Mouse (Mus musculus): ENCODE data around the gene Spa17. TPM values are rescaled to one million over a fixed set of nuclear protein-coding genes. Genes with fewer than 3 reads are reported as not detected.
A peak's percentile ranks its signal among the peaks of the same experiment; 100 is the strongest.

The Spa17 gene
- polyA plus RNA-seq, 1 experiment from 2014 or later: 2.2 TPM

- no peak overlapping the region for H3K4me3 ChIP-seq (ENCODE audit: low read depth, low read length)
- no peak overlapping the region for H3K9ac ChIP-seq (replicated peaks)
- H3K27me3 ChIP-seq (ENCODE audit: insufficient read depth, low read length): no peaks in the 10 kb centered on the region
- no peaks in the 10 kb centered on the region for H3K36me3 ChIP-seq (replicated peaks; ENCODE audit: insufficient read depth, low read length)
- H3K9me3 ChIP-seq (ENCODE audit: low read length): no peaks in the 10 kb centered on the region
- TF ChIP-seq EP300 (IDR thresholded peaks at IDR 0.05; ENCODE audit: low read depth) (no peak), CTCF (IDR thresholded peaks at IDR 0.05; ENCODE audit: low read depth) (no peak)
- H3K4me2 ChIP-seq (ENCODE audit: low read depth, low read length): no peak overlapping the region
- 78% methylated on average over 3 of the region's 3 CpGs for WGBS (ENCODE audit: insufficient replicate concordance)
- ATAC-seq: no peak
- no peak for DNase-seq
- no peak overlapping the region for H3K27ac ChIP-seq (ENCODE audit: low read depth)
- no peaks in the 10 kb centered on the region for H3K4me1 ChIP-seq (ENCODE audit: insufficient read depth)
These were observed 19.8 kb downstream of the Spa17 start for GRCm38 (mm10) chr9:37593690-37594089.

- ATAC-seq (no peak), DNase-seq (no peak)
- no peak overlapping the region for H3K9ac ChIP-seq (replicated peaks)
- 29% methylated on average over 6 of the region's 6 CpGs for WGBS (ENCODE audit: insufficient replicate concordance)
- no peaks in the 10 kb centered on the region for H3K9me3 ChIP-seq (ENCODE audit: low read length)
- no peaks in the 10 kb centered on the region for H3K27me3 ChIP-seq (ENCODE audit: insufficient read depth, low read length)
- H3K4me2 ChIP-seq (ENCODE audit: low read depth, low read length): no peak overlapping the region
- no peak overlapping the region for H3K27ac ChIP-seq (ENCODE audit: low read depth)
- TF ChIP-seq CTCF (IDR thresholded peaks at IDR 0.05; ENCODE audit: low read depth): no peak
- H3K4me1 ChIP-seq (ENCODE audit: insufficient read depth): no peaks in the 10 kb centered on the region
- no peak overlapping the region for H3K4me3 ChIP-seq (ENCODE audit: low read depth, low read length)
- no peaks in the 10 kb centered on the region for H3K36me3 ChIP-seq (replicated peaks; ENCODE audit: insufficient read depth, low read length)
These were observed 20.9 kb downstream of the Spa17 start for GRCm38 (mm10) chr9:37592633-37593032.

- Histone ChIP-seq H3K9ac (replicated peaks) (no peak overlapping the region), H3K36me3 (replicated peaks; ENCODE audit: insufficient read depth, low read length) (no peaks in the 10 kb centered on the region), H3K27ac (ENCODE audit: low read depth) (no peak overlapping the region), H3K27me3 (ENCODE audit: insufficient read depth, low read length) (no peaks in the 10 kb centered on the region), H3K4me1 (ENCODE audit: insufficient read depth) (no peaks in the 10 kb centered on the region), H3K4me3 (ENCODE audit: low read depth, low read length) (no peak overlapping the region), H3K9me3 (ENCODE audit: low read length) (no peaks in the 10 kb centered on the region), H3K4me2 (ENCODE audit: low read depth, low read length) (no peak overlapping the region)
- no peak for TF ChIP-seq CTCF (IDR thresholded peaks at IDR 0.05; ENCODE audit: low read depth)
- peak; percentile 84 for TF ChIP-seq EP300 (IDR thresholded peaks at IDR 0.05; ENCODE audit: low read depth)
- DNase-seq (no peak), ATAC-seq (no peak)
- 41% methylated on average over 2 of the region's 2 CpGs for WGBS (ENCODE audit: insufficient replicate concordance)
These were observed 21.5 kb downstream of the Spa17 start for GRCm38 (mm10) chr9:37592025-37592424.

- Histone ChIP-seq H3K9ac (replicated peaks) (no peak overlapping the region), H3K27ac (ENCODE audit: low read depth) (no peak overlapping the region), H3K36me3 (replicated peaks; ENCODE audit: insufficient read depth, low read length) (no peaks in the 10 kb centered on the region), H3K4me3 (ENCODE audit: low read depth, low read length) (no peak overlapping the region), H3K9me3 (ENCODE audit: low read length) (no peaks in the 10 kb centered on the region), H3K4me1 (ENCODE audit: insufficient read depth) (no peaks in the 10 kb centered on the region), H3K4me2 (ENCODE audit: low read depth, low read length) (no peak overlapping the region), H3K27me3 (ENCODE audit: insufficient read depth, low read length) (no peaks in the 10 kb centered on the region)
- TF ChIP-seq CTCF (IDR thresholded peaks at IDR 0.05; ENCODE audit: low read depth) (no peak), EP300 (IDR thresholded peaks at IDR 0.05; ENCODE audit: low read depth) (no peak)
- DNase-seq (no peak), ATAC-seq (no peak)
- 71% methylated on average over 4 of the region's 4 CpGs for WGBS (ENCODE audit: insufficient replicate concordance)
These were observed 23.1 kb downstream of the Spa17 start for GRCm38 (mm10) chr9:37590381-37590780.

GRCm38 (mm10) chr9:37586718-37587117, 26.8 kb downstream of the Spa17 start:
- H3K9me3 ChIP-seq (ENCODE audit: low read length): no peaks in the 10 kb centered on the region
- H3K4me1 ChIP-seq (ENCODE audit: insufficient read depth): no peaks in the 10 kb centered on the region
- no peaks in the 10 kb centered on the region for H3K36me3 ChIP-seq (replicated peaks; ENCODE audit: insufficient read depth, low read length)
- H3K4me2 ChIP-seq (ENCODE audit: low read depth, low read length): no peak overlapping the region
- H3K4me3 ChIP-seq (ENCODE audit: low read depth, low read length): no peak overlapping the region
- H3K27me3 ChIP-seq (ENCODE audit: insufficient read depth, low read length): no peaks in the 10 kb centered on the region
- H3K9ac ChIP-seq (replicated peaks): no peak overlapping the region
- DNase-seq (no peak), ATAC-seq (no peak)
- TF ChIP-seq EP300 (IDR thresholded peaks at IDR 0.05; ENCODE audit: low read depth) (no peak), CTCF (IDR thresholded peaks at IDR 0.05; ENCODE audit: low read depth) (no peak)
- 71% methylated on average over 4 of the region's 4 CpGs for WGBS (ENCODE audit: insufficient replicate concordance)
- no peak overlapping the region for H3K27ac ChIP-seq (ENCODE audit: low read depth)

GRCm38 (mm10) chr9:37583594-37583993, 29.9 kb downstream of the Spa17 start:
- Histone ChIP-seq H3K27ac (ENCODE audit: low read depth) (no peak overlapping the region), H3K36me3 (replicated peaks; ENCODE audit: insufficient read depth, low read length) (no peaks in the 10 kb centered on the region), H3K4me1 (ENCODE audit: insufficient read depth) (no peaks in the 10 kb centered on the region), H3K4me2 (ENCODE audit: low read depth, low read length) (no peak overlapping the region), H3K27me3 (ENCODE audit: insufficient read depth, low read length) (no peaks in the 10 kb centered on the region), H3K9ac (replicated peaks) (no peak overlapping the region), H3K9me3 (ENCODE audit: low read length) (no peaks in the 10 kb centered on the region), H3K4me3 (ENCODE audit: low read depth, low read length) (no peak overlapping the region)
- TF ChIP-seq EP300 (IDR thresholded peaks at IDR 0.05; ENCODE audit: low read depth) (no peak), CTCF (IDR thresholded peaks at IDR 0.05; ENCODE audit: low read depth) (no peak)
- DNase-seq: no peak
- whole genome bisulfite sequencing (ENCODE audit: insufficient replicate concordance): 69% methylated on average over 5 of the region's 5 CpGs
- no peak for ATAC-seq

GRCm38 (mm10) chr9:37576436-37576930, 37.0 kb downstream of the Spa17 start:
- no peaks in the 10 kb centered on the region for H3K27me3 ChIP-seq (ENCODE audit: insufficient read depth, low read length)
- no peak overlapping the region for H3K4me3 ChIP-seq (ENCODE audit: low read depth, low read length)
- H3K27ac ChIP-seq (ENCODE audit: low read depth): no peak overlapping the region
- DNase-seq (peak; percentile 58), ATAC-seq (peak; percentile 43)
- H3K4me2 ChIP-seq (ENCODE audit: low read depth, low read length): peak overlapping the region; percentile 32; the same call in 1 of the 2 replicates
- H3K9me3 ChIP-seq (ENCODE audit: low read length): no peaks in the 10 kb centered on the region
- 0 out of 2 replicates have a peak, but pooled peaks cover 10% of the 10 kb centered on the region for H3K4me1 ChIP-seq (ENCODE audit: insufficient read depth)
- H3K9ac ChIP-seq (replicated peaks): no peak overlapping the region; the same call in 1 of the 2 replicates
- TF ChIP-seq CTCF (IDR thresholded peaks at IDR 0.05; ENCODE audit: low read depth) (peak; percentile 16; the same call in 1 of the 2 replicates), EP300 (IDR thresholded peaks at IDR 0.05; ENCODE audit: low read depth) (no peak)
- no peaks in the 10 kb centered on the region for H3K36me3 ChIP-seq (replicated peaks; ENCODE audit: insufficient read depth, low read length)
- WGBS (ENCODE audit: insufficient replicate concordance): 20% methylated on average over 14 of the region's 14 CpGs
